Comparison of ENCODE assay signal across 10 mouse cellular contexts in genomic region chr17:4177485-4178150, GRCm38 (mm10).
DNase-seq lines count a peak whose midpoint lies in the region; ATAC-seq and TF ChIP-seq lines count a peak whose summit lies in the region.
"Had no signal": no experiment of that assay in that cellular context is flagged by ENCODE, and none has a peak within 500 bp of the region (broad histone marks: within the 10 kb centered on the region; RNA-seq: fewer than 3 reads in every experiment).

No protein-coding gene starts in this region.

- WGBS in midbrain, embryonic 13.5 days, result 47% methylated on average over 9 of the region's 9 CpGs
- WGBS in midbrain, embryonic 10.5 days, result 83% methylated on average over 9 of the region's 9 CpGs
- WGBS in forebrain, postnatal 0 days, result 13% methylated on average over 9 of the region's 9 CpGs
- WGBS in kidney, embryonic 14.5 days, result 34% methylated on average over 9 of the region's 9 CpGs

- H3K9me3 ChIP-seq in midbrain, embryonic 13.5 days, result no peaks in the 10 kb centered on the region
- H3K9me3 ChIP-seq in midbrain, embryonic 10.5 days (replicated peaks), result no peaks in the 10 kb centered on the region
- H3K9me3 ChIP-seq in forebrain, postnatal 0 days (ENCODE audit: low read length), result no peaks in the 10 kb centered on the region
- no peaks in the 10 kb centered on the region for H3K9me3 ChIP-seq in kidney, embryonic 14.5 days (ENCODE audit: control insufficient read depth, low read length)

- H3K4me1 ChIP-seq in midbrain, embryonic 13.5 days (replicated peaks), result peaks cover 21% of the 10 kb centered on the region
- H3K4me1 ChIP-seq in midbrain, embryonic 10.5 days, result peaks cover 16% of the 10 kb centered on the region; the same call in 1 of the 2 replicates
- peaks cover 4% of the 10 kb centered on the region; the same call in 1 of the 2 replicates for H3K4me1 ChIP-seq in forebrain, postnatal 0 days (ENCODE audit: insufficient read depth)
- peaks cover 14% of the 10 kb centered on the region; the same call in 1 of the 2 replicates for H3K4me1 ChIP-seq in kidney, embryonic 14.5 days (ENCODE audit: control insufficient read depth, insufficient read depth, low read length)

- H3K36me3 ChIP-seq in midbrain, embryonic 13.5 days, result no peaks in the 10 kb centered on the region
- no peaks in the 10 kb centered on the region for H3K36me3 ChIP-seq in midbrain, embryonic 10.5 days
- H3K36me3 ChIP-seq in forebrain, postnatal 0 days (ENCODE audit: insufficient read depth), result no peaks in the 10 kb centered on the region
- no peaks in the 10 kb centered on the region for H3K36me3 ChIP-seq in kidney, embryonic 14.5 days (ENCODE audit: control insufficient read depth, insufficient read depth, low read length)

- TF ChIP-seq CTCF in forebrain, postnatal 0 days (IDR thresholded peaks at IDR 0.05; ENCODE audit: low read depth), result no peak

- no peak overlapping the region for H3K27ac ChIP-seq in midbrain, embryonic 13.5 days
- no peak overlapping the region for H3K27ac ChIP-seq in midbrain, embryonic 10.5 days (replicated peaks)
- no peak overlapping the region for H3K27ac ChIP-seq in forebrain, postnatal 0 days (ENCODE audit: low read depth, low read length)
- H3K27ac ChIP-seq in kidney, embryonic 14.5 days (ENCODE audit: low read depth, low read length), result peak overlapping the region; percentile 5; the same call in 1 of the 2 replicates

- no peak overlapping the region for H3K4me2 ChIP-seq in midbrain, embryonic 13.5 days (replicated peaks)
- H3K4me2 ChIP-seq in forebrain, postnatal 0 days (ENCODE audit: low read depth), result no peak overlapping the region
- H3K4me2 ChIP-seq in kidney, embryonic 14.5 days (replicated peaks; ENCODE audit: low read depth, low read length), result no peak overlapping the region

- H3K27me3 ChIP-seq in midbrain, embryonic 13.5 days, result no peaks in the 10 kb centered on the region
- no peaks in the 10 kb centered on the region for H3K27me3 ChIP-seq in midbrain, embryonic 10.5 days (ENCODE audit: low read depth, poor library complexity, severe bottlenecking)
- H3K27me3 ChIP-seq in forebrain, postnatal 0 days (ENCODE audit: insufficient read depth, low read length), result no peaks in the 10 kb centered on the region
- H3K27me3 ChIP-seq in kidney, embryonic 14.5 days (ENCODE audit: control insufficient read depth, insufficient read depth, low read length), result no peaks in the 10 kb centered on the region

- H3K9ac ChIP-seq in midbrain, embryonic 13.5 days (replicated peaks), result no peak overlapping the region
- no peak overlapping the region for H3K9ac ChIP-seq in forebrain, postnatal 0 days
- no peak overlapping the region for H3K9ac ChIP-seq in kidney, embryonic 14.5 days (ENCODE audit: low read depth, low read length)

- no peak for DNase-seq in midbrain, embryonic 10.5 days (ENCODE audit: low spot score)
- DNase-seq in forebrain, postnatal 0 days, result peak; percentile 35
- DNase-seq in retina, postnatal 7 days (ENCODE audit: low read depth, low spot score), result peak; percentile 23
- no peak for DNase-seq in right cerebral cortex, postnatal 10 days (ENCODE audit: low spot score in 2 of 2)
- DNase-seq in testis, postnatal 14 days (ENCODE audit: low spot score), result no peak
- DNase-seq: thymus, adult 18-20 months had no signal

- no peak overlapping the region for H3K4me3 ChIP-seq in midbrain, embryonic 13.5 days (replicated peaks)
- no peak overlapping the region for H3K4me3 ChIP-seq in midbrain, embryonic 10.5 days
- no peak overlapping the region for H3K4me3 ChIP-seq in forebrain, postnatal 0 days (ENCODE audit: low read depth, low read length)
- H3K4me3 ChIP-seq in kidney, embryonic 14.5 days (ENCODE audit: low read length), result no peak overlapping the region
- H3K4me3 ChIP-seq: myocyte had no signal

- ATAC-seq in midbrain, embryonic 13.5 days, result peak; percentile 24; the same call in 1 of the 2 replicates
- ATAC-seq in forebrain, postnatal 0 days, result peak; percentile 54; the same call in 1 of the 2 replicates
- no peak; the same call in 1 of the 2 replicates for ATAC-seq in kidney, embryonic 14.5 days (ENCODE audit: low FRiP score, low TSS enrichment)
- ATAC-seq: activated CD4-positive, CD25-positive, alpha-beta regulatory T cell, adult 4 months had no signal

Comparison
In these comparisons a context has a peak if more than half of its experiments do, and no peak if none do; other contexts are left out.
1. DNase-seq: peak in forebrain, postnatal 0 days (single experiment) and retina, postnatal 7 days (single experiment); none in midbrain, embryonic 10.5 days (single experiment), right cerebral cortex, postnatal 10 days (0 of 2) and testis, postnatal 14 days (single experiment).